Mouse (Mus musculus): ENCODE measurements around the gene Fkbp14.

The Fkbp14 gene

DNA sequence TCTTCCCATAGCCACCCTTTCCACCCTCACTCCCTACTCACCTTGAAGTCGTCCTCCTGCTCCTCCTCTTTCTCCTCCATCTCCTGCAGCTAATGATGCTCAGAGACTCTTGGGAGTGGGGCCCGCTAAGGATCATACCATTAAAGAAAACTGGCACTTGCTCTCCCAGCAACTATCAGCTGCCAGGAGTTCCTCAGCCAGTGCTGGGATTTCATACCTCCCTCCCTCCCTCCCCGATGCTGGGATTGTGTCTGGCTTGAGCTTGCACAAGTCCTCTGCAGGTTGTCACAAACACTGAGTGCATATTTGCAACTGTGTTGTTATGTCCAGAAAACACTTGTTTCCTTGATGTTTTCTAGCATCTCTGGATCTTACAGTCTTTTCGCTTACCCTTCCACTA is at the start of gene Fkbp14:
Gene Fkbp14, minus strand, starts transcription at position 101 of the 400 bp plus-strand sequence.
- DNase-seq (ENCODE audit: low spot score): no peak

DNA sequence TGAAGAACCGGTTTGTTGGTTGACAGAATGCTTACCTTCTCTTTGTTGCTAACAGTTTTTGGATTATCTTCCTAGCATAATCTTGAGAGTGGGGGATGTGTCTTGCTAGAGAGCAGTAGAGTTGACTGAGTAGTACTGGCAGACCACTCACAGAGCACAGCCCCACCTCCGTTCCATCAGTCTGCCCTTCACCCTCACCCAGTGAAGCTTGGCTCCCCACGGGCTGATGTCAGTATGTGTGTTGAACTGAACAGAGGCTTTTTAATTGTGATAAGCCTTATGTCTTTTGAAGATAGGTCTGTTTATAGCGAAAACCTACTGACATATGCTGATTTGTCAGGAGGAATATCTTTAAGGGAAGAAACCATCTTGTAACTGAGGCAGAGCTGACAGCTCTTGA is 46.1 kb upstream of the Fkbp14 start:
- no peak for DNase-seq (ENCODE audit: low spot score)

DNA sequence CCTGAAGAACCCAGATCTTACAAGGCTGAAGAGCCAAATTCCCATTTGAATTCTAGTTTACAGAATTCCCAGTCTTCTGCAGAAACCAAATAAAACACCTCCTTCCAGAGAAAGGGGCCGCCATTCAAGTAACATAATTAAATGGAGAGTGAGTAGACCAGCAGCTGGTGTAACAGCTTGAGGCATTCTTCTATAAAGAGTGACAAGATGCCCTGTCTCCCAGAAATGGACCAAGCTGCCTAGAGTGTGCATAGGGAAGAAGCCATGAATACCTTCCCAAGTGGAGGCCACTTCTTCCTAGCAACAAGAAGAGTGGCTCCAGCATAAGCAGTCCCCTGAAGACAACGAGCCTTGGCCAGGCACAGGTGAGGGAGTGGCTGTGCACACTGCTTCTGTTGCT is 44.8 kb upstream of the Fkbp14 start:
- DNase-seq (ENCODE audit: low spot score): no peak

DNA sequence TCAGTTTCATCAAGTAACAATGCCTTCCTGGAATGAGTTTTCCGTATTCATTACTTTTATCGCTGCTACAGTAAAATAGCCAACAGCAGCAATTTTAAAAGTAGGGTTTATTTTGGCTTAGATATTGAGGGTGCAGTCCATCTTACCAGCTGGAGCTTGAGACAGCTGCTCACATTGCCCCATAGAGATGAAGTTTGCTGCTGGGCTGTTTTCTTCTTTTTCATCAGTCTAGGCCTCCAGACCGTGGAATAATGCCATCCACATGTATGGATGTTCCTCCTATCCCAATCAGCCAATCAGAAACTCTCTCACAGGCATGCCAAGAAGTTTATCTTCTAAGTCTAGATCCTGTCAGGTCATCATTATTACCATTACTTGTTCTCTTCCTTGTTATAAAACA is 42.8 kb upstream of the Fkbp14 start:
- DNase-seq (ENCODE audit: low spot score): no peak

DNA sequence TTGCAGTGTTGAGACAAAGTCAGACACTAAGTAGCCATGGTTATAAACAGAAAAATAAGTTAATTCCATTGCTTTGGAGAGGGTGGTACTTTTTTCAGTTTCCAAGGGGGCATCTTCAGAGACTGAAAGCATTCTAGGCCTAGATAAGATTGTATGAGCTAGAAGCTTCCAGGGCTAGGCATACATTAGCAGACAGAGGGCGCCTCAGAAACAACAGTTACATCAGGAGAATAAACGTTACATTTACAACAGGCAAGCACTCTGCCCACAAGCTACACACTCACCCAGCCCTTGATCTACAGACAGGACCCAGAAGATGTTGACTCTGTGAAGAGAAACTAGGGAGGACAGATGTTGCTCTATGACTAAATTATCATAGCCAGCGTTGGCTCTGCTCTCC is 34.4 kb upstream of the Fkbp14 start:
- no peak for DNase-seq (ENCODE audit: low spot score)

DNA sequence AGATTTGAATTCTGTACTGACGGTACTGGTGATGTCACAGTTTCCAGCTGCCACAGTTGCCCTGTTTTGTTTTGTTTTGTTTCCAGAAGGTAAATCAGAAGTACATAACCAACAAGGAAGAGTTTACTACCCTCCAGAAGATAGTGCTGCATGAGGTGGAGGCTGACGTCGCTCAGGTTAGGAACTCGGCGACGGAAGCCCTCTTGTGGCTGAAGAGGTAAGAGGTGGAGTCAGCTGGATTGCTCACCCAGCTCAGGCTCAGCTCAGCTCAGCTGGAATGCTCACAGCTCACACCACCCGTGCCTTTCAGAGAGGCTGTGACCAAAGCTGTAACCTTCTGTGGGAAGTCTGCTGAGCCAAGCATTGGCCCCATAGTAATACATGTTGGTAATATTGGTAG is 32.6 kb upstream of the Fkbp14 start:
- DNase-seq (ENCODE audit: low spot score): peak; percentile 16

DNA sequence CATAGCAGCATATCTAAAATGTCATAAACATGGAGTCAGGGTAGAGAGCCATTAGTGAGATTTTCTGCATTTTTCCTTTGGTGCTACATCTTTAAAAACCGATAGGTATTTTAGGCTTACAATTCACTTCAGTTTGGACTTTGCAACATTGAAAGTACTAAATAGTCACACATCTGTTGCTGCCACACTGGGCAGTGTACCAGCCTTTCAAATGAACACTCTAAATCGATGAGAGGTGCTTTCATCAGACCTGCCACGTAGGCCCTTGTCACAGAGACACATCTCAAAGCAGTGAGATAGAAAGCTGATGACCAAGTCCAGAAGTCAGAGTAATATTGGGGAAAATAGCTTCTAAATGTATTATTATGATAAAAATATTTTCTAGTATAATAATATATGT is 31.3 kb upstream of the Fkbp14 start:
- no peak for DNase-seq (ENCODE audit: low spot score)

DNA sequence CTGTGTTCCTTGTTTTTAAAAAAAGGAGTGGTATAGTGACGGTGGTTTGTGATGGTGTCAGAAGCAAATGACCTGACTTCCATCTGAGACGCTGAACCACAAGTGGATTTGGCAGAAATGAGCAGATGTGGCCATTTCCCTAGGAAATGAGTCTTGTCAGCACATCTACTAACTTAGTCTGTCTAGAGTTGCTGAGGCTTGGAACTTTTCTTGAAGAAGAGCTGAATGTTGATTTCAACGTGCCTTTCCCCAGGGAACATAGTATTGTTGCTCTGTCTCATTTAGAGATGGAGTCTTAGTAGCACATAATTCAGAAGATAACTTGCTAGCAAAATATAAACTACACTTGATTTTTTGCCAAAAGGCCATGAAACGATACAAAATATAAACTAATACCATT is 23.2 kb upstream of the Fkbp14 start:
- DNase-seq (ENCODE audit: low spot score): no peak

DNA sequence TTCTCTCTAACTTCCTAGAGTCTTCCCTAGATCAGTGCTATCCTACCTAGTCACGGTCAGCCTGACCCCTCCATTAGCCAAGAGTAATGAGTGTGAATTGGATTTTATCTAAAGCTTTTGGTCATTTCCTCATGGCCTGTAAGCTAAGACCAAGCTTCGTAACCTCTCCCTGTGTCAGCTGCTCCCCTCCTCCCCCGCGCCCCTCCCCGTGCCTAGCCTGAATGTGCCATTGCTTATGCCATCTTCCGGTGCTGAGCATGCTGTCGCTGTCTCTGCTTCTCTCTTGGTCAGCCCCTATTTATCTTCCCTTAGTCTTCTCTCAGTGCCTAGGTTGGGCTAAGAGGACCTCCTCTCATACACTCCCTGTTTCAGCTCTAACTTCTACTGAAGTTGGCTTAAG is 22.4 kb upstream of the Fkbp14 start:
- no peak for DNase-seq (ENCODE audit: low spot score)

DNA sequence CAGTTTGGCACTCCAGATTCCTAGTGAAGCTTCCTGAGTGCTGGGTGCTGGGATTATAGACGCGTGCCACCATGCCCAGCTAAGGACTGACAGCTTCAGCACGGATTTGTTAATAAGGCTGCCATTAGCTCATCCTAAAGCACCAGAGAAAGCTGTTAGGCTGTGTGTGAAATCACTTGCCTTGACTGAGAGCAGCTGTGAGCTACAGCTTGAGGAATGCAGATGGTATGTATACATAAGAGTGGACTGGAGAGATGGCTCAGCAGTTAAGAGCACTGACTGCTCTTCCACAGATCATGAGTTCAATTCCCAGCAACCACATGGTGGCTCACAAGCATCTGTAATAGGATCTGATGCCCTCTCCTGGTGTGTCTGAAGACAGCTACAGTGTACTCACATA is 20.3 kb upstream of the Fkbp14 start:
- DNase-seq (ENCODE audit: low spot score): no peak

DNA sequence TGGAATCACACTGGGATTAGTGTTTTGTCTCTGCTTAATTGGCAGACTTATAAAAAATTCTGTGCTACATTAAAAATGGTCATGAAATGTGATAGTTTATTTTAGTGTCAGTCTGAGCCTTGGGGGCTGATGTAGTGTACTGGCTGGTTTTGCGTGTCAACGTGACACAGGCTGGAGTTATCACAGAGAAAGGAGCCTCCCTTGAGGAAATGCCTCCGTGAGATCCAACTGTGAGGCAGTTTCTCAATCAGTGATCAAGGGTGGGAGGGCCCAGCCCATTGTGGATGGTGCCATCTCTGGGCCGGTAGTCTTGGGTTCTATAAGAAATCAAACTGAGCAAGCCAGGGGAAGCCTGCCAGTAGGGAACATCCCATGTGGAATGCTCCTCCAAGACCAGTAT is 9.1 kb upstream of the Fkbp14 start:
- no peak for DNase-seq (ENCODE audit: low spot score)

DNA sequence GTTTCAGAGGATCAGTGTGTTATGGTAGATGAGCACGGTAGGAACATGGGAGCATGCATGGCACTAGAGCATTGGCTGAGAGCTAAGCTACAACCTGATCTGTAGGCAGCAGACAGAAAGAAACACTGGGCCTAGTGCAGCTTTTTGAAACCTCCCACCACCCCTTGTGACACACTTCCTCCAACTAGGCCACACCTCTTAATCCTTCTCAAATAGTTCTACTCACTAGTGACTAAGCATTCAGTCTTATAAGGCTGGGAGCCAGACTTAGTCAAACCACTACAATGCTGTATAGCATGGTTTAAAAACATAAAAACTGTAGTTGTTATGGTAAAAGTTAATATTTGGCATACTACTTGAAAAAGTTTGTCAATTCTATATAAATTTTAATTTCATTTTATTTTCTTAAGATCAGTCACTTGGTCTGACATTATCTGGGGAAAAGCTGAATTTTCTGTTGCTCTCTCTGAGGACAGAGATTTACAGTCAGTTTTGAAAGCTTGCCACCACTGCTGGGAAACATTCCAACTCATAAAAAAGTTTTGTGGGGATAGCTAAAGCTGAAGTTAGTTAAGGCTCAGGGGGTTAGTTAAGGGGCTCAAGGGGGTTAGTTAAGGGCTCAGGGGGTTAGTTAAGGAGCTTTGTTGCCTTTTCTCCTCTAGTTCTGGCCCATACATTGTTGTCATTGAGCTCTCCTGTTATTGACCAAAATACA is 7.0 kb upstream of the Fkbp14 start:
- DNase-seq (ENCODE audit: low spot score): no peak

DNA sequence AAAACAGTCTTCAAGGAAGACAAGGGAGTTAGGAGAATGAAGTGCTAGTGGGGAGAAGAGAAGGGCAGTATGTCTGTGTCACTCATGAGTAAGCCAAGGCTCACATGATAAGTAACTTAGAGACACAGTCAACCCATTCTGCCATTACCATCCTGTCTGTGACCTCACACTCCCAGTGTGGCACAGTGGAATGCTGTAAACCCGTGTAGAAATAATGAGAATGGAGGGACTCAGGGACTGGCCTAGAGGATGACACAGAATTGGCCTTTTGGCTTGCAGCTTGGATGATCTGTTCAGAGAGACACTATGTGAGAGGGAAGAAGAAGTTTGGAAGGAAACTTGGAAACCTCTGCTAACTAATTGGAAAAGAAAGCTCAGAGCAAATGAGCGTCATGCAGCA is 5.8 kb upstream of the Fkbp14 start:
- DNase-seq (ENCODE audit: low spot score): no peak

DNA sequence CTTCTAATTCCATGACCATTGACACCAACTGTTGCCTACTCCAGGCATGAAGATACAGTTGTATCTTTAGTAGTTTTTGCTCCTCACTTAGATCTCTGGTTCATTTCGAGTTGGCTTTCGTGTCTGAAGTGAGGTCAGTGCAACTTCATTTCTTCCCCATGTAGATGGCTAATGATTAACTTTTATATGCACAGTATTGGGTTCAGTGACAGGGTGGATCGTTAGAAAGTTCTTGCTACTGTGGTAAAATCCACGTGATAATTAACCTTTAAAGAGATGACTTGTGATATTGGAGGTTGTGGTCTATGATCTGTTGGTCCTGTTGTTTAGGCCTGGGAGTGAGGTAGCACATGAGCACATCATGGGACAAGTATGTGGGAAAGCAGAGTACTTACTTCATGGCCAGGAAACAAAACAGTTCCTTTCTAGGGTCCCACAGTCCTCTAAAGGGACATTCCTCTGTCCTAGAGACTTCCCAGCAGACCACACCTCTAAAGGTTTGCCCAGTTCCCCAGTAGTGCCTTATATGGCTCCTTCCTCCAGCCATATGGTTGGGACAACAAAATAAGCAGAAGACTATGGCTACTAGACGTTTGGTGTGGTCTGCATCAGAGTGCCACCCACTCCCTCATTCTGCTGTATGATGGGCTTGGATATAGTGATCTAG is 3.7 kb upstream of the Fkbp14 start:
- no peak for DNase-seq (ENCODE audit: low spot score)

DNA sequence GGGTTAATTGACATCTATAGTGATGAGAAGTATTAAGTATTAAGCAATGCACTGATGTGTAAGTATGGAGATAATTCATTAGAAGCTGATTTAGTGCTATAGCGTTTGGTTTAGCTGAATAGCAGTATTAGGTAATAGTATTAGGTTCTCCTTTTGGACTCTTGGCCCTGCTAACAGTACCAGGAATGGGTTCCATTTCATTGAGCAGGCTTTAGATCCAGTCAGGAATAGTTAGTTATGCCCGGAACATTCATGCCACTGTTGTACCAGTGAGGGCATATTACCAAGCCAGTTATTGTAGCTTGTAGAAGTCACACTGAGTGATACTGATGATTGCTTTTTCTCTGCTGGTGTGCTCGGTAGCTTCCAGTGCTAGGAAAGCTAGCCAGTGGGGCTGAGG is 603 bp upstream of the Fkbp14 start:
- DNase-seq (ENCODE audit: low spot score): no peak

DNA sequence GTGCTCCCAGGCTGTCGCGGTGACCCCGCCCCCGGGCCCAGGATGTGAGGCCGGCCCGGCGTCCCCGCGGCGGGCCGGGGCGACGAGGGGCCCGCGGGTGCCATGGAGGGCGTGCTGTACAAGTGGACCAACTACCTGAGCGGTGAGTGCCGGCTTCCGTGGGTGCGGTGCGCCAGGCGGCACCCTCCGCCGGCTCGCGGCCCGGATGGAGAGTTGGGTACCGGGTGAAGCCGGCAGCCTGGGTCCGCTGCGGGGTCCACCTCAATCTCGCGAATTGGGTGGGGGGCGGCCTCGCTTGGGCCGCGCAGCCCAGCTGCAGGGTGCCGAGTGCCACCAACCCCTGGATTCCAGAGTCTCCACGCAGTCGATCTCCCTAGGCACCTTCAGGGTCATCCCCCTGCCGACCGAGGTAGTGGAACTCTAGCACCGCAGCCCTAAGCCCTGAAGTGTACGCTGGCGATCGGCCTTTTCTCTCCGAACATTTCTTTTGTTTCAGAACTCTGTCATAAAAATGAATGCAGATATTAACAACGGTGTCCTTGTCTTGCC is 1.7 kb downstream of the Fkbp14 start:
- DNase-seq (ENCODE audit: low spot score): no peak

DNA sequence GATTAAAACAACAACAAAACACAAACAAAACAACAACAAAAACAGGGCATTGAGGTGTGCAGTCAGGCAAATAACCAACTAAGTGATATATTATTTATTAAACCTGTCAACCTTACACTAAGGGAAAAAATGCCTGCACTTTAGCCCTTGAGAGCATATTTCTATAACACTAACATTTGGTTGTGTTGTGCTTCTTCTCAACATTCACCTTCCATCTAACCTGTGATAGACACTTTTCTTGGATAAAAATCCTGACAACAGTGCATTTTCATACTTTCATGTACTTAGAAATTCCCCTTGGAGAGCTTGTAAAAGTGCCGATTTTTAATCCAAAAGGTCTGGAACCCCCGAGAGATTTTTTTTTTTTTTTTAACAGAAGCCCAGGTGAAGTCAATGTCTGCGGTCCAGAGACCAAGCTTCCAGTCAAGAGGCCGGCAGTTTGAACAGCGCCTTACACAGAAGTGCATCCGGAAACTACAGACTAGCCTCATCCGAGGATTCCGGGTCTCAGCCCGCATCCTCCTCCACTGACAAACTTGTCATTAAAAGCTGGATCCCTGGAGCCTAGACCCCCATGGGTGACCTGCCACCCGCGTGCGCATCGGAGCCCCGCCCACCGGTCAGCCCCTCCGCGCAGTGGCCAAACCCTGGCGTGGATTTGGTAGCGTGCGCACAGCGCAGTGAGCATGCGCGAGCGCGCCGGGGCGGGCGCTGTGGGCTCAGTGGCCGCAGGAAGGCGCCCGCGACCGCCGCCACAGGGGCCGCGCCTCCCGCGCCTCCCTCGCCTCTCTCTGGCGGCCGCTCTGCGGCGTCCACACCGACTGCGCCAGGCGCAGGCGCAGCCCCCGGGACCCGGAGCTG is 2.4 kb downstream of the Fkbp14 start, which contains the start of gene Plekha8:
Gene Plekha8, plus strand, starts transcription at position 643 of the 861 bp plus-strand sequence.
- DNase-seq (ENCODE audit: low spot score): peak; percentile 92

DNA sequence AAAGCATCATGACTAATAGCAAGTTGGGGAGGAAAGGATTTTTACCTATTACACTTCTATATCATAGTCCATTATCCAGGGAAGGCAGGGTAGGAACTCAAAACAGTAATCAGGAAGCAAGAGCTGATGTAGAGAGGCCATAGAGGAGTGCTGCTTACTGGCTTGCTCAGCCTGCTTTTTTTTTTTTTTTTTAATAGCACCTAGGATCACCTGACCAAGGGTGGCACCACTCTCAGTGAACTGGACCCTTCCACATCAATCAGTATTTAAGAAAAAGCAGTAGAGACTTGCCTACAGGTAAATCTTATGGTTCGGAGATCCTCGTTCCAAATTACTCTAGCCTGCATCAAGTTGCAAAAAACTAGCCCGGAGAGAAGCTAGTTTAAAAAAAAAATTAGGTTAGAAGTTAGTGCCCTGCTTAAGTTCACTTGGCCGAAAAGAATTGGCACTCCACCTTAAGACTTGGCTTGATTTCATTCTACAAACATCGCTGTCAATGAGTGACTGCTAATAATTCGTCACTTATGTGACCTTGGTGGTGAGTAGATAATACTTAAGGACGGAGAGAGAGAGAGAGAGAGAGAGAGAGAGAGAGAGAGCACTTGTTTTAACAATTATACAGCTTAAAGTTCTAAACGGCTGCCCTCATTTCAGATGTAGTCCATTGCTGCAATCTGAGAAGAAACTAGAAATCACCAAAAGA is 3.2 kb downstream of the Fkbp14 start:
- no peak for DNase-seq (ENCODE audit: low spot score)

DNA sequence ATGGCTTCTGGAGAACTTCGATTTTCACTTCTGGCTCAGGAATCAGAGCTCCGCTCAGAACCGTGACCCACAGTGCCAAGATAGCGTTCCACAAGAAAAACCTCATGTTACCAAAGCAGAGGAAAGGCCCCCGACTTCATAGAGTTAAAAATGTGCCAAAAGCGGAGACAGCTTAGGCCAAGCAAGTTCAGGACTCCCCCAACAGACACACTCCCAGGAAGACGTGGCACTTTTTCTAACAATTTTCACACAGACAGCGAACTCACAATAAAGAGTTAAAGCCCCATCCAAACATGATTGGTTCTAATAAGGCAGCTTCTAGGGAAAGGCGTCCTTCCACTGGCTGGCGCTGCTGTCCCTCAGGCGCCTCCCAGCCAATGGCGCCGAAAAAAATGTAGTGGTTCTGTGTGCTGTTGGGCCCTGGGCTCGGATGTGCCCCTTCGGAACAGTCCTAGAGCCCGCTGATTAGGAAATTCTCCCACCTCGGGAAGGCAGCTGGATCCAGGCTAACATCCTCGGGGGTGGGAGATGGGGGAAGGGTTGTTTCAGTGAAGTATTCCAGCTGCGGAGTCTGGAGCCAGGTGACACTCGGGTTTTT is 4.1 kb downstream of the Fkbp14 start:
- DNase-seq (ENCODE audit: low spot score): peak; percentile 91

DNA sequence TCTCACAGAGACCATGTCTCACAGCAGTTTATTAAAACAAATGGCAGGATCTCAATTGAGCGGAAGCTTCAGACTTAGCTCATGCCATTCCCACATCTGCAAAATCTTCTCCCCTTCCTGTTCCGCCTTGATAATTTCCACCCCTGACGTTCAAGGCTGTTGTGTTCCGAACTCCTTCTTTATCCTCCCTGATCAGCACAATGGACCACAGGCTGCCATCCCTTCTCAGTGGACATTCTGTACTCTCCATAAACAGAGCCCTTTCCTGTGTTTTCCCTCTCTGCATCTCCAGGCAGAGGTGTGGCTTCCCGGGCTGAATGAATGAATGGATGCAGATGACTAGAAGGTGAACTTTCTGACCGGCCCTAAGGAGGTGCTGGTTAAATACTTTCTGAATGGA is 5.3 kb downstream of the Fkbp14 start:
- no peak for DNase-seq (ENCODE audit: low spot score)

DNA sequence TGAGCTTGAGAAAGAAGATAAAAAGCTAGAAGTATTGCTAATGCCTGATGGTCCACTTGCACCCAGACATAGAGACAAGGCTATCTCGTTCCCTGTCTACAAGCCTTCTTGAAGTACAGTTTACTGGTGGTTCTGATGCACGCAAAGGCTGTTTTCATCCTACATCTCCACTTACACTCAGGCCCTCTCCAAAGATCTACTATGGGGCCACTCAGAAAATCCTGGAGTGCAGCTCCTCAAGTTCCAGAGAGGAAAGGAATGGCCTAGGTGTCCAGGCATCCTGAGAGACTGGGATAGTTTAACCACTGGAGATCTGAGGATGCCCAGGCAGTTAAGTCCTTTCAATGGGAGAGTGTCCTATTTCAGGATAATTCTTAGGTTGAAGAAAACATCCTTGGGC is 6.4 kb downstream of the Fkbp14 start:
- DNase-seq (ENCODE audit: low spot score): no peak

DNA sequence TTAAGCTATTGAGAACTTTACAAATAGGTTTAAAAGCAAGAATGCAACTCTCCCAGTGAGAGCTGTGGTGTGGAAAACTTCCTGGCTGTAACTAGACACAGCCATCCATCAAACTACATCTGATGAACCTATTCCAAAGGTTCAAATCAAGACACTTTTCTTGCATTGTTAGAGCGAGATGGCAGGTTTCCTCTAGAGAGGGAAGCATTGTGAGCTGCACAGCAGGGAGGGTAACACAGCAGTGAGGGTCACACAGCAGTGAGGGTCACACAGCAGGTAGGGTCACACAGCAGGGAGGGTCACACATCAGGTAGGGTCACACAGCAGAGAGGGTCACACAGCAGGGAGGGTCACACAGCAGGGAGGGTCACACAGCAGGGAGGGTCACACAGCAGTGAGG is 8.9 kb downstream of the Fkbp14 start:
- no peak for DNase-seq (ENCODE audit: low spot score)

Data from yolk sac, embryonic 10.5 days (tissue).